Mouse (Mus musculus) left cerebral cortex, postnatal 25 days (tissue): ENCODE measurements around the gene Kcnh3. TPM values are rescaled to one million over a fixed set of nuclear protein-coding genes. Genes with fewer than 3 reads are reported as not detected.
A peak's percentile ranks its signal among the peaks of the same experiment; 100 is the strongest.

ENCODE experiments used
- DNase-seq, 2 experiments: peaks; one replicate each; pipeline ENCODE4 v3.0.0; 2022; ENCODE audit warnings: low spot score in 2 of 2, mixed read lengths in 1 of 2
- intact Hi-C: fragments of 180-260 bp; cut with DNase I; formaldehyde crosslinking; loops from one replicate; pipeline ENCODE4 v1.15.1; 2025
- total RNA-seq, 2 experiments: library from RNA; stranded (reverse); gene quantifications; 2 replicates each; pipeline ENCODE4 v1.2.3; 2021

Kcnh3 gene
- total RNA-seq, result 100 to 1,000 TPM; 171 to 172 TPM

DNA sequence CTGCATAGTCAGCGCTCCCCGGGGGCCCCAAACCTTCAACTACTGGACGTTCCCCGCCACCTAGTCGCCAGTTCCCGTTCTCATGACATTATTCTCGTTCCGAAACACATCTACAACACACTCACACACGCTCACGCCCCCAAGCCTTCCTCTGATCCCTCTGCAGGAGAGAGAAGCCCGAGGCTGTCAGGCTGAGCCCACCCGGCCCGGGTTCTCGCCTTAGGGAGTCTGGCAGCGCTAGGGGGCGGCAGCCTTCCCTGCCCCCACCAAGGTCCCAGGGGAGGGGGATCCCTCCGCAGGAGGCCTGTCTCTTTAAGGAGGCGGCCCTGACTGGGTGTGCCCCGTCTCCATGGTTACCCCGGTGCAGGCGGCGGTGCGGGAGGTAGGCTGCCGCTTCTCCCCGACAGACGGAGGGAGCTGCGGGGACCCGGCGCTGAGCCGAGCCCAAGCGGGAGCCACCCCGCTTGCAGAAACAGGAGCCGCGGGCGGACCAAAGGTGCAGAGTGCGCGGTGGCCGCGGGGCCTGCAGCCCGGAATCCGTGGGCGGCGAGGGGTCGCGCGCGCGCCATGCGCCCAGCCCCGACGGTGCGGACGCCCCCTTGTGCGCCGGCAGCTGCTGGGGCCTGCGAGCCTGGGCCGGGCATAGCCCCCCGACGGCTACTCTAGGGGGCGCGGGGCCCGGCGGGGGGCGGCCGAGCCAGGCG lies at the start of gene Kcnh3:
Kcnh3 (plus strand) TSS at position 654 of the 704 bp plus-strand sequence.
- intact Hi-C loops, result loop anchor here (1.0 to 5.0 kb wide), 3 partner anchors 25 to 417 kb away; partner anchors contain the start of gene Ddn
- DNase-seq, result peak; percentile 78 to 88

DNA sequence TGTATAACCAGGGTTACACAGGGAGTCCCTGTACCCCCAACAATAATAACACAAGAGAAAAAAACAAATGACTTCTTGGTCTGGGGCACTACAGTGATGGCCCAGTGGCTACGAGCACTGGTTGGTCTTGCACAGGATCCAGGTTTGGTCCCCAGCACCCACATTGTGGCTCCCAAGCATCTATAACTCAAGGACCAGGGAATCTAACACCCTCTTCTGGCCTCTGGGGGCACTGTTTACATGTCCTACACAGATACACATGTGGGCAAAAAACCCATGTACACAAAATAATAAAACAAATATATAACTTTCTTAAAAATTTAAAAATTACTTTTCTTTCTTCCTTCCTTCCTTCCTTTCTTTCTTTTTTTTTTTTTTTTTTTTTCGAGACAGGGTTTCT lies 45.0 kb upstream of the Kcnh3 start:
- intact Hi-C loops, result no loop called here
- no peak for DNase-seq

GRCm38 (mm10) chr15:99184217-99184914 lies 40.3 kb upstream of the Kcnh3 start:
- intact Hi-C loops, result no loop called here
- DNase-seq, result no peak

GRCm38 (mm10) chr15:99194358-99194757 lies 30.3 kb upstream of the Kcnh3 start:
- intact Hi-C loops, result no loop called here
- no peak for DNase-seq

DNA sequence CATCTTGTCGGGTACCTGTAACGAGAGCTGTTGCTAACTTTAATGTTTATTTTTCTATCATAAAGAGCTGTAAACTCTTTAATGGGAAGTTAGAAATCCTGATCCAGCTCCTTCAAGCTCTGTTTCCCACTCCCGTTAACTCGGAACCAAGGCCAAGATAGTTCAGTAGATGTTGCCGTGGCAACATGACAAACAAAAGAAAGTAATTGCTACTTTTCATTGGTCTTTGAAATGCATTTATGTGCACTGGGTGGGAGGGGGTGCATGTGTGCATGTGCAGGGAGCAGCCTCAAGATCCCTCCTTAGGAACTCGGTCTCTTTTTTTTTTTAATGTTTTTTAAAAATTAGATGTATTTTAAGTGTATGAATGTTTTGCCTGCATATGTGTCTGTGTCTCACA lies 29.6 kb upstream of the Kcnh3 start:
- no peak for DNase-seq
- intact Hi-C loops, result loop anchor here (5.0 kb wide), 1 partner anchor 138 kb away; the partner anchor contains the start of gene Prph

DNA sequence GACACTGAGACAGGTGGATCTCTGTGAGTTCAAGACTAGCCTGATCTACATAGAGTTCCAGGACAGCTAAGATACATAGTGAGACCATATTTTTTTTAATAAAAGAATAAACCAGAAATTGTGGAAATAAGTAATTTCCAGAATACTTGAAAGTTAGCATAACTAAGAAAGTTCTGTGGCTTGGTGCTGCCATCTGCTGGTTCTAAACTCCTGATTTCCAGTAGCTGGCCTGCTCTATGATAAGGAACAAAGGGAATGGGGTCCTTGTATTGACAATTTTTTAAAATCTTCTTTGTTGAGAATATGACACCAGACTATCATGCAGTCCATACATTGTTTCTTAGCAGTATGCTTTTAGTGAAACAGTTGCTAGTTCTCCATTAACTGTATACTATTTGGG lies 25.9 kb upstream of the Kcnh3 start:
- intact Hi-C loops, result loop anchor here (5.0 kb wide), 1 partner anchor 141 kb away; the partner anchor contains the start of gene Prph
- peak in 1 of 2 experiments; percentile 22 for DNase-seq

GRCm38 (mm10) chr15:99205959-99206358 lies 18.7 kb upstream of the Kcnh3 start:
- intact Hi-C loops, result no loop called here
- no peak for DNase-seq

DNA sequence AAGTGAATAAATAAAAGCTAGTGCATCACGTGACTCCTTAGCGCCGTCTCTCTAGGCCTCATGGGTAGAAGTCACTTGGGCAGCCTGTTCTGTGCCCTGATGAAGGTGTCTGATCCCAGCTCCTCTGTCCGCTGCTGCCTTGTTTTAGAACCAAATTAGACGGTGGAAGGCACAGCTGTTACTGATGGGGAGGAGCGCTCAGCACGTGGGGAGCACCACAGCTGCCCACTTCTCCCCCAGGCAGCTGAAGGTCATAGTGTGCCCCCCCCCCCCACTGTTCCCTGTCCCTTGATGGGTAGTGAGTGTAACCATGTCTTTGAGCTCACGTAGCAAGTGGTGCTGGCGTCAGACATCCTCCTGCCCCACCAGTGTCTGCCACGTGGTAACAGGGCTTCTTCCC lies 11.5 kb upstream of the Kcnh3 start:
- intact Hi-C loops, result no loop called here
- no peak for DNase-seq

GRCm38 (mm10) chr15:99214941-99215340 lies 9.7 kb upstream of the Kcnh3 start:
- no peak for DNase-seq
- intact Hi-C loops, result no loop called here

DNA sequence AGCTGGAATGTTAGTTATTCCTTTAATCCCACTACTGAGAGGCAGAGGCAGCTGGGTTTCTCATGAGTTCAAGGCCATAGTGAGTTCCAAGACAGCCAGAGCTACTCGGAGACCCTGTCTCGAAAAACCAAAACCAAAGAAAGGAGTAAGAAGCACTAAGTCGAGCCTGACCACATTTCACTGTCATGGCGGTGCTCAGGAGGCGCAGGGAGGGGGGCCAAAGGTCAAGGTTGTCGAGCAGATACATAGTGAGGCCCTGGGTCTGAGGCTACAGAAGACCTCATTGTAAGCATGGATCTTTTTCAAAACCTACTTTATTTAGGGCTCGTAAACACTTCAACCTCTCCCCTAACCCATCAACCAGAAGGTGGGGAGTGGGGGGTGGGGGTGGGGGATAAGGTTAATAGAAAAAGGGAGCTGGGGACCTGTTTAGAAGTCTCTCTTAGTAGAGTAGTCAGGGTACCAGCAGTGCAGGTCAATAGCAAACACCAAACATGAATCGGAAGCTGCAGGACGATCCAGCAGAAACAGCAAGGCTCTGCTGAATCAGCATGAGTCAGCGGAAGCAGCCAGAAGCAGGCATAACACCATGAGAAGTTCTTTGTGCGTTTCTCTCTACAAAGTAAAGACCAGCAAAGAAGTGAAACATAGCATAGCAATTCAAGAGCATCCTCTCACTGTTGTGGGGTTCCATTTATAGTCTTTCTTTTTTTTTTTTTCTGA lies 8.8 kb upstream of the Kcnh3 start:
- intact Hi-C loops, result no loop called here
- no peak for DNase-seq

GRCm38 (mm10) chr15:99217630-99218029 lies 7.0 kb upstream of the Kcnh3 start:
- intact Hi-C loops, result no loop called here
- no peak for DNase-seq

GRCm38 (mm10) chr15:99221315-99221952 lies 3.2 kb upstream of the Kcnh3 start:
- intact Hi-C loops, result loop anchor here (5.0 kb wide), 2 partner anchors 41 to 414 kb away; partner anchors contain the start of gene Ddn
- DNase-seq, result peak in 1 of 2 experiments; percentile 63

- intact Hi-C loops, result loop anchor here (5.0 kb wide), 2 partner anchors 39 to 416 kb away; partner anchors contain the start of gene Ddn
- DNase-seq, result no peak
Observed at GRCm38 (mm10) chr15:99222794-99223584, 1.7 kb upstream of the Kcnh3 start.

- peak; percentile 70 to 88 for DNase-seq
- intact Hi-C loops, result loop anchor here (1.0 to 5.0 kb wide), 3 partner anchors 26 to 416 kb away; partner anchors contain the start of gene Ddn
Observed at GRCm38 (mm10) chr15:99223585-99224207, 965 bp upstream of the Kcnh3 start.

DNA sequence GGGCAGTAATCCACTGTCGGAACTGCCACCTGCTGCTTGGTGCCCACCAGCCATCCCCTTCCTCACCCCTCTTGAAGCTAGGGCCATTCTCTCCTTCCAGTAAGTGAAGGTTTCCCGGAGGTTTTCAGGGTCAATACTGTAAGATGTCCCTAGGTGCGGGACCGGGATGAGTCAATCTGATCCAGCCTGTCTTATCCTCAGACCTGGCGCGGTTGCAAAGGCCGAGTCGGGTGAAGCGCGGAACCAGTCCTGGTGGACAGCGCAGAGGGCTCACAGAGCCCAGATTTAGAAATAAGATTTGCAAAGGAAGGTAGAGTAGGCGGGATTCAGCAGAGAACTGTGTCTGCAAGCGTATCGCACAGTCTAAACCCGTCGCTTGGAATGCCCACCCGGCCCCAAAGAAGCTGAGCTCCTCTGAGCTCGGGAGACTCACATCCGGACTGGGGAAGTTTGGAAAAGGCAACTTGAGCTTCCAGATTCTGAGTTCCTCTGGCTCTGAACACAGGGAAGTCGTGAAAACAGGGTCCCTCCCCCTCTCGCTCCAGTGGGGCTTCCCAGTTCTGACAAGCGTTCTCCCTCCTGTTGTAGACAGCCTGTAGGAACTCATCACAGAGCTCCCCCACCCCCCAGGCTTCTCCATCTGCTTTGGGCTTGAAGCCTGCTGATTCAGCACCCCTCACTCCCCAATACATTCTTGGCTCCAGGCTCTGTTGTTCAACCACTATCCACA lies 585 bp downstream of the Kcnh3 start:
- intact Hi-C loops, result no loop called here

GRCm38 (mm10) chr15:99226090-99226489 lies 1.4 kb downstream of the Kcnh3 start:
- intact Hi-C loops, result no loop called here
- no peak for DNase-seq

More for the DNA sequence above, 585 bp downstream of the Kcnh3 start:
- DNase-seq, result peak; percentile 67 to 83

DNA sequence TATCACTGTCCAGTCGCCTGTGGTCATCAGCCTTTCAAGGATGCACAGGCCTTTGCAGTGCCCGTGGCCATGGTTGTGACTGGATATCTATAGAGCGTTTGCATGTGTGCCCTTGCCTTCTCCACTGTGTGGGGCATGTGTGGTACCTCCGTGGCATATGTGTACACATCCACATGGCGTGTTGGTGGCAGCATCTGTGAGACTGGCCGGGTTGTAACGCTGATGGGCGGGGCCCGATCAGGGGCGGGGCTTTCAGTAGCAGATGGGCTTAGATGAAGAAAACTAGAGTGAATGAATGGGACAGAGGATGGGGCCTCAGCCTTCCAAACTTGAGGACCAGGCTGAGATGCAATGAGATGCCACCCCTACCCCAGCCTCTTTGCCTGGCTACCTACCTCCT lies 7.3 kb downstream of the Kcnh3 start:
- DNase-seq, result peak in 1 of 2 experiments; percentile 37
- intact Hi-C loops, result no loop called here

- no peak for DNase-seq
- intact Hi-C loops, result no loop called here
Observed at GRCm38 (mm10) chr15:99233719-99234118, 9.1 kb downstream of the Kcnh3 start.
